Mouse (Mus musculus): Measurements from ENCODE around the gene Phf20.

DNA sequence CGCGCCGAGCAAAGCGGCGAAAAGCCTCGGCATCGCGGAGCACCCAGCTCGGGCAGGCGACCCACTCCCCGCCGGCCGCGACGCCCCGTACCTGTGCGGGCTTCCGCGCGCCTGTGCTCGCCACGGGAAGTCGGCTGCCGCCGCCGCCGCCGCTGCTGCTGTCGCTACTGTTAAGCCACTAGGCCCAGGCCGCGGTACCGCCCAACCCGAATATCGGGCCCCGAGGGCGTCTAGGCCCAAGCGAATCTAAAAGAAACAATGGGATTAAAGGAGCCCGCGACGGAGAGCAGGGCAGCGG, 16.5 kb upstream of the Phf20 start:
- no peak for TF ChIP-seq CTCF (IDR thresholded peaks at IDR 0.05; ENCODE audit: low read depth, low read length)
- no peak for TF ChIP-seq POLR2A (IDR thresholded peaks at IDR 0.05; ENCODE audit: borderline replicate concordance, low read depth, low read length)

All from bone marrow macrophage, adult 2 months (primary cell).